Mouse (Mus musculus) heart, postnatal 14 days (tissue): ENCODE results near the gene Tbl1xr1. TPM values are rescaled to one million over a fixed set of nuclear protein-coding genes. Genes with fewer than 3 reads are reported as not detected.

ENCODE experiments used
- DNase-seq, 2 experiments: peaks; one replicate each; pipeline ENCODE4 v3.0.0; 2021 to 2022
- intact Hi-C: fragments of 180-260 bp; cut with DNase I; formaldehyde crosslinking; loops from one replicate; pipeline ENCODE4 v1.15.1; 2025
- long read RNA-seq, 2 experiments: library from polyadenylated mRNA; stranded (forward); transcript quantifications; one replicate each; pipeline ENCODE4 v2.0.0; 2021
- total RNA-seq, 2 experiments: library from RNA; stranded (reverse); gene quantifications; 2 replicates each; pipeline ENCODE4 v1.2.3; 2021

The Tbl1xr1 gene
- total RNA-seq = 10 to 100 TPM; 66.3 to 70.0 TPM
- long read RNA-seq, experiment 1, full-length matches to known transcripts = 11 of 21 reads
- long read RNA-seq, experiment 1, partial matches to known transcripts = 1 of 21 reads
- long read RNA-seq, experiment 1, other reads (novel, unspliced or antisense) = 9 of 21 reads
- long read RNA-seq, experiment 2, full-length matches to known transcripts = 5 of 13 reads
- long read RNA-seq, experiment 2, partial matches to known transcripts = 0 of 13 reads
- long read RNA-seq, experiment 2, other reads (novel, unspliced or antisense) = 8 of 13 reads

GRCm38 (mm10) chr3:22076561-22076935 lies at the start of gene Tbl1xr1:
Tbl1xr1 (plus strand) TSS chr3:22076652.
- DNase-seq = peak; percentile 95 to 97
- intact Hi-C loops = loop anchor here (1.0 to 10.0 kb wide), 9 partner anchors 66 to 1422 kb away; no protein-coding TSS in a partner anchor

GRCm38 (mm10) chr3:22038004-22038403 lies 38.4 kb upstream of the Tbl1xr1 start:
- intact Hi-C loops = no loop called here
- DNase-seq = no peak

GRCm38 (mm10) chr3:22039036-22039795 lies 37.2 kb upstream of the Tbl1xr1 start:
- no peak for DNase-seq
- intact Hi-C loops = no loop called here

- DNase-seq = no peak
- intact Hi-C loops = no loop called here
Measured at GRCm38 (mm10) chr3:22040627-22041026, 35.8 kb upstream of the Tbl1xr1 start.

- DNase-seq = peak; percentile 45 to 58
Measured at GRCm38 (mm10) chr3:22047203-22047602, 29.2 kb upstream of the Tbl1xr1 start.

GRCm38 (mm10) chr3:22056664-22057328 lies 19.7 kb upstream of the Tbl1xr1 start:
- DNase-seq = no peak
- intact Hi-C loops = no loop called here

More at GRCm38 (mm10) chr3:22047203-22047602, 29.2 kb upstream of the Tbl1xr1 start:
- intact Hi-C loops = no loop called here

GRCm38 (mm10) chr3:22058206-22058804 lies 18.1 kb upstream of the Tbl1xr1 start:
- intact Hi-C loops = no loop called here
- DNase-seq = no peak

GRCm38 (mm10) chr3:22061163-22061562 lies 15.3 kb upstream of the Tbl1xr1 start:
- intact Hi-C loops = no loop called here
- DNase-seq = no peak

- intact Hi-C loops = no loop called here
- DNase-seq = no peak
Measured at GRCm38 (mm10) chr3:22068621-22069020, 7.8 kb upstream of the Tbl1xr1 start.

GRCm38 (mm10) chr3:22073916-22074315 lies 2.5 kb upstream of the Tbl1xr1 start:
- intact Hi-C loops = loop anchor here (5.0 to 10.0 kb wide), 3 partner anchors 67 to 1419 kb away; no protein-coding TSS in a partner anchor
- no peak for DNase-seq

GRCm38 (mm10) chr3:22074591-22075294 lies 1.7 kb upstream of the Tbl1xr1 start:
- DNase-seq = peak; percentile 38 to 39
- intact Hi-C loops = loop anchor here (5.0 to 10.0 kb wide), 8 partner anchors 67 to 1420 kb away; no protein-coding TSS in a partner anchor

GRCm38 (mm10) chr3:22075517-22075886 lies 950 bp upstream of the Tbl1xr1 start:
- intact Hi-C loops = loop anchor here (5.0 to 10.0 kb wide), 7 partner anchors 67 to 1421 kb away; no protein-coding TSS in a partner anchor
- DNase-seq = no peak

- DNase-seq = peak; percentile 91 to 93
- intact Hi-C loops = loop anchor here (1.0 to 10.0 kb wide), 9 partner anchors 66 to 1421 kb away; no protein-coding TSS in a partner anchor
Measured at GRCm38 (mm10) chr3:22075887-22076560, 428 bp upstream of the Tbl1xr1 start.

- no peak for DNase-seq
Measured at GRCm38 (mm10) chr3:22076936-22077656, 644 bp downstream of the Tbl1xr1 start.

GRCm38 (mm10) chr3:22077657-22078475 lies 1.4 kb downstream of the Tbl1xr1 start:
- intact Hi-C loops = loop anchor here (2.0 to 10.0 kb wide), 8 partner anchors 64 to 1423 kb away; no protein-coding TSS in a partner anchor
- peak; percentile 24 to 44 for DNase-seq

More at GRCm38 (mm10) chr3:22076936-22077656, 644 bp downstream of the Tbl1xr1 start:
- intact Hi-C loops = loop anchor here (1.0 to 10.0 kb wide), 9 partner anchors 65 to 1422 kb away; no protein-coding TSS in a partner anchor

- DNase-seq = no peak
- intact Hi-C loops = loop anchor here (5.0 to 10.0 kb wide), 7 partner anchors 64 to 1424 kb away; no protein-coding TSS in a partner anchor
Measured at GRCm38 (mm10) chr3:22078529-22078928, 2.1 kb downstream of the Tbl1xr1 start.

- DNase-seq = no peak
- intact Hi-C loops = no loop called here
Measured at GRCm38 (mm10) chr3:22081869-22082268, 5.4 kb downstream of the Tbl1xr1 start.
